Mouse (Mus musculus): Measurements from ENCODE around the gene E130116L18Rik.
"Not testable (repeated sequence)": the region's sequence is repeated elsewhere in the genome, so short reads cannot be mapped to it uniquely, and the experiment has no call there.

E130116L18Rik gene

DNA sequence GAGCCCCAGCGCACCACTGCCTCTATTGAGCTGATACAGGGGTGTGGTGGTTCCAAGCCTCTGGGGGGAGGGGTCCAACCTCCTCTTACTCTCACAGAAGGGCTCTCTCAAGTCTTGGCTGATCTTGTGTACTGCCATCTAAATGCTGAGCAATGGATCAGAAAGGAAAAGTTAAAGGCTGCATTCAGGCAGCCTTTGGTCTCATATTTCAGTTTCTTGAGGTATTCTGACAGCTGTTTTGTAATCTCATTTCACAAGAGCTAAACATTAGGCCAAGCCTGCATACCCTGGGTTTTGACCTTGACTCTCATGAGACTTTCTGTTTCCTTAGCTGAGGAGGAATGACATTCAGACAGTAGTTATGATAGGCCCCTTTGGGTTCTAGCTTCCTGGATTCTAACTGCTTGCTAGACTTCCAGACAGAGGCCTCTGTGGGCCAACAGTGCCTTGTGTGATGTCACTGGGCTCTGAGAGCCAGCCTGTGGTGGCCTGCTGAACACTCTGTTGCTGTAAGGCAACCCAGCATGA, 41.9 kb downstream of the E130116L18Rik start, which contains the start of gene Galntl5:
Gene Galntl5 (plus strand): TSS at position 457 of the 528 bp plus-strand sequence.
- DNase-seq (ENCODE audit: low read depth, low spot score): no peak

DNA sequence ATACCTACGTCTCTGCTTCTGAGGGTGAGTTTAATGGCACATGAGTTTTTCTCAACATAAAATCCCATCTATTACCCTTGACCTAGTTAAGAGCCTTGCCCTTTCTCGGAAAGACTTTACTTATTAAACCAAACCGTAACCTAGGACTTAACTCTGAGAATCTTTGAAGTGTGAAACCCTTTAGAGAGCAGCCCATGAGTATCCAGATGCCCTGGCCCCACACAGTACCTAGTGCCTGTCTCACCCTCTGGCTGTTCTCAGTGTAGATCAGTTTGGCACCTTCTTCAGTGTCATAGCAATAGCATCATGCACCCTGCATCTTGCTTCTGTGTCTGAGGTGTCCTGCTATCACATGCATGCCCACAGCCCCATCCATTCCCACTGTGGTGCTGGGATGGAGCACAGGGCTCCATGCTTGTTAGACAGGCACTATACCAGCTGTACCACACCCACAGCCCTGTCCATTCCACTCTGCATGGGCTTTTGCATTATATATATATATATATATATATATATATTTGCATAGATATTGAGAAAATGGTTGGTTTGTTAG, 42.9 kb downstream of the E130116L18Rik start:
- DNase-seq (ENCODE audit: low read depth, low spot score): no peak

DNA sequence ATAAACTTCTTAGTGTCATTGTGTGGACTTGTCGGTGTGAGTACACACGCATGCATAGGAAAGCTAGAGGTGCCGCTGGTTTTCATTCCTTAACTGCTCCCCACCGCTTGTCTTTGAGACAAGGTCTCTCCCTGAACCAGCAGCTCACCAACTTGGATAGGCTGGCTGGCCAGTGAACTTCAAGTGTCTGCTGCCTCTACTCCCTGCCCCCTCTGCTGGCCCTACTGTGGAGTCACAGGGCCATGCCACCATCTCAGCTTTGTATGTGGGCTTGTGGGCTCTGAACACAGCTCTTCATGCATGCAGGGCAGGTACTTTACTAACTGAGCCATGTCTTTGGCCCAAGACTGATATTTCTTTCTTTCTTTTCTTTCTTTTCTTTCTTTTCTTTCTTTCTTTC, 43.7 kb downstream of the E130116L18Rik start:
- DNase-seq (ENCODE audit: low read depth, low spot score): no peak

DNA sequence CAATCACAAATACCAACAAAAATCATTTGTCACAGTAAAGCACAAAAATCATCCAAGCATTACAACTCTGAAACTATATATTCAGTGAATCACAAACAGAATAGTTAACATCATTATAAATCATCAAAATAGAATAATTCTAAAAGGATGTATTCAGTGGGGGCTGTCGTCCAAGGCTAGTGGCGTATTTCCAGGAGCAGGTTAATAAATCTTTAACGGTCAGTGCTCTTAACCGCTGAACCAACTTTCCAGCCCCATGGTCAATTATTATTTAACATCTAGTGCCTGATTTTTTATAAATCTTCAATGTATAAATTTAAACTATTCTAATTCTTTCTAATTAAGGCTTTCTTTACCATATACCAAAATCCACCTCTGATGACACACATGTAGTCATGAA, 44.4 kb downstream of the E130116L18Rik start:
- DNase-seq (ENCODE audit: low read depth, low spot score): not testable (repeated sequence)

DNA sequence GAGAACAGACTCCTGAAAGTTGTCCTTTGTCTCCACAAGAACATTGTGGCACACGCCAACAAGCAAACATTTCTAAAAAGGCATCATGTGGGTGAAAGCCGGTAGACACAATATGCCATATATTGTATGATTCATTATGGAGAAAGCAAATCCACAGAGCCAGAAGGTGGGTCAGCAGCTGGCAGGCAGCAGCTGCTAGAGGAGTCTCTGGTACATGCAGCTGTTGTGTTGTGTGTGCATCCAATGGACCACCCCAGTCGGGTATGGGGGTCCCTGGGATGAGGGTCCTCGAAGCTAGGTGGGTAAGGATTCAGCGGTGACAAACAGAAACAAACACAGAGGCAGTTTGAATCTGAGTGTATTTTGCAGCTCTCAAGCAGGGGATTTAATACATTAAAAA, 45.0 kb downstream of the E130116L18Rik start:
- DNase-seq (ENCODE audit: low read depth, low spot score): peak; percentile 45
